Mouse (Mus musculus) left cerebral cortex, adult 8-10 months (tissue): ENCODE measurements around the gene Cblc. TPM values are rescaled to one million over a fixed set of nuclear protein-coding genes. Genes with fewer than 3 reads are reported as not detected.
"Not testable (repeated sequence)": the region's sequence is repeated elsewhere in the genome, so short reads cannot be mapped to it uniquely, and the experiment has no call there.

Source experiments
- DNase-seq, 2 experiments: peaks; one replicate each; pipeline ENCODE4 v3.0.0; 2022; ENCODE audit warnings: low spot score in 2 of 2
- total RNA-seq, 4 experiments: library from RNA; stranded (reverse); gene quantifications; 2 replicates each; pipeline ENCODE4 v1.2.4; 2022

Cblc gene
- total RNA-seq, 4 experiments from 2014 or later = not detected

DNA sequence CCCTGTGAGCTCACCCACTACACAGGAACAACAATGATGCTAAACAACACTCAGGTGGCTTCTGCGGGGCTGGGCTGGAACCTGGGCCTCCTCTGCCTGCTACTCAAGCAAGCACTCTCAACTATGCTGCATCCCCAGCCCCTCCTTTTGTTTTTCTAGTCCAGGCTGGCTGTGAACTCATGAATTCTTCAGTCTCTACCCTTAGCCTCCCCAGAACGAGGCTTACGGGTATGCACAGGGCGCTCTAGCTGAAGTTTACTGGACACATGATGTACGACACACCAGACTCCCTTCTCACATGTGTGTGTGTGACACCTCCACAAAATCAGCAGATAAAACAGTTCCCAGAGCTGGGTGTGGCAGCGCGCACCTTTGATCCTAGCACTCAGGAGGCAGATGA is 22.3 kb upstream of the Cblc start:
- DNase-seq = no peak

- DNase-seq = no peak
These were observed 21.8 kb upstream of the Cblc start for GRCm38 (mm10) chr7:19818440-19818839.

GRCm38 (mm10) chr7:19817382-19818105 is 20.9 kb upstream of the Cblc start:
- peak in 1 of 2 experiments; percentile 22 for DNase-seq

DNA sequence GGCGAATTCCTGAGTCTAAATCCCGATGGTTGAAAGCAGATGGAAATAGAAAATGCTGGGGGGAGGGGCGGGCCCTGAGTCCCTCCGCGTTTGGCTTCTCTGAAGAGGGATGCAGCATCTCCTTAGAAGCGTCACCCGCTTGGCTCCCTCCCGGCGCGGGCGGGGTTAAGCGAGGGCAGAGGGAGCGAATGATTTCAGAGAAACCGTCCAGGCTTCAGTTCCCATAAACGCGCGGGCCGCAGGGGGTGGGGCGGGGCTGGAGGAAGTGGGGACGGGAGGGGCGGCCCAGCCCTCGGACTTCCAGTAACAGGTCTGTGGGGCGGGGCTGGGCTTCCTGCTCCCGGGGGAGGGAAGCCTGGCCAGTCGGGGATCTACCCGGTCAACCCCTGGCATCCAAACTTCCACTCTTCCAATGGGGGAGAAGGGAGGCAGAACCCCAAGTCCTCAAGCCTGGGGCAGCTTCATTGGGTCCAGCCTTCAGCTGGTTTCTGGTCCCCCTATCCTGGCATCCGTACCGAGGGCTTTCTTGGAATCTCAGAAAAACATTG is 19.7 kb upstream of the Cblc start:
- peak in 1 of 2 experiments; percentile 42 for DNase-seq

GRCm38 (mm10) chr7:19815296-19816223 is 19.0 kb upstream of the Cblc start:
- DNase-seq = no peak

DNA sequence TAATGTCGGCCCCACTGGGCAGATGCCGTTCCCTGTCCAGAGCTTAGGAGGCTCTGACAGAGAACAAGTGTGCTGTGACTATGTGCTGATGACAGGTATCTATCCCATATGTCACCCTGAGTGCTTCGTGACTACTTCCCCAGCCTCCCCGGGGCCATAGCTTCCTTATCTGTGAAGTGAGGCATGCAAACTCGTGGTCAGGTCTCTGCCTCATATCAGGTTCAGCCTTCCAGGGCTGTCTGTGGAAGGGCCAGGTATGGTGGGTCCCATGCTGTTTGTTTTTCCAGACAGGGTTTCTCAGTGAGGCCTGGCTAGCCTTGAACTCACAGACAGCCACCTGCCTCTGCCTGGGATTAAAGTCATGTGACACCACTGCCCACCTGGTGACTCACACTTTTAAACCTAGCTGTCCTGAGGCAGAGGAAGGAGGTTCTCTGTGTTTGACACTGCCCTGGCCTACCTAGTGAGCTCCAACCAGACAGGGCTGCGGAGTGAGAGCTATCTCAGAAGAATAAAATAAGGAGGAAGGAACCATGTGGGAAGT is 17.0 kb upstream of the Cblc start:
- no peak for DNase-seq

- DNase-seq = no peak
These were observed 16.6 kb upstream of the Cblc start for GRCm38 (mm10) chr7:19813161-19813560.

- no peak for DNase-seq
These were observed 14.5 kb upstream of the Cblc start for GRCm38 (mm10) chr7:19811114-19811513.

DNA sequence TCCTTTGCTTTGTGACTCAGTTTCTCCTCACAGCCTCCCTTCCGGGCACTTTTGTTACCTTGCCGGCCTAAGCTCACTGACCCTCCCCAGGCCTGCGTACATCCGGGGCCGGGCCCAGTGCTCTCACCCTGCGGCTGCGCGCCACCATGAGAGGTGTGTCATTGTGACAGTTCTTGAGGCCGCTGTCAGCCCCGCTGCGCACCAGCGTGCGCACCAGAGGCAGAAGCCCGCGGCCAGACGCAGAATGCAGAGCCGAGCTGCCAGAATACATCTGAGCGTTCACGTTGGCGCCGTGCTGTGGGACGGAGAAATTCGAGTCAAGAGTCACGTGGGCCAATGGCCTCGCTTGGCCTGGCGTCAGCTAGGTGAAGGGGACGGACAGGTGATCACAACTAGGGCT is 12.8 kb upstream of the Cblc start:
- DNase-seq = peak in 1 of 2 experiments; percentile 22

DNA sequence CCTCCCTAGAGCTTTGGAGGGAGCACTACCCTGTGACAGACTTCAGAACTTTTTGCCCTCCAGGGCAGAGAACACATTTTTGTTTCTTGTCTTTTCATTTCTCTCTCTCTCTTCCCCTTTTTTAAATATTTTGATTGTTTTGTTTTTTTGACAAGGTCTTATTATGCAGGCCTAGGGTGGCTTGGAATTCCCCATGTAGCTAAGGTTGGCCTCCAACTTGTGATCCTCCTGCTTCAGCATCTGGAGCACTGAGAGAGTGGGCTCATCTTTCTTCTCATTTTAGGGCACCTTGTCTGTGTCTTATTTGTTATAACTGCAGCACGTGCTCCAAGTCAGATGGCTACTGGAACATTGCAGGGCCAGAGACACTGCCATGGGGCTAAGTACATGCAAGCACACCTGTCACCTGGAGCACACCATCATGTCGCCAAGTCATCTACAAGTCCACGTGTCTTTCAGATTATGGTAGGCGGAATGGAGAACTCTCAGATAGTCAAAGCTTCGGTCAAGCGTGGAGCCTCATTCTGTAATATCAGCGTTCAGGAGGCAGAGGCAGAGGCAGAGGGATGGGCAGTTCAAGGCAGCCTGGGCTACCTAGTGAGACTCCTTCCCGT is 9.9 kb upstream of the Cblc start:
- no peak for DNase-seq

GRCm38 (mm10) chr7:19802995-19803394 is 6.4 kb upstream of the Cblc start:
- DNase-seq = peak in 1 of 2 experiments; percentile 73

- DNase-seq = no peak
These were observed 4.2 kb upstream of the Cblc start for GRCm38 (mm10) chr7:19800764-19801163.

GRCm38 (mm10) chr7:19796254-19796653 is 355 bp downstream of the Cblc start:
- DNase-seq = no peak

- no peak for DNase-seq
These were observed 1.4 kb downstream of the Cblc start for GRCm38 (mm10) chr7:19795236-19795635.

DNA sequence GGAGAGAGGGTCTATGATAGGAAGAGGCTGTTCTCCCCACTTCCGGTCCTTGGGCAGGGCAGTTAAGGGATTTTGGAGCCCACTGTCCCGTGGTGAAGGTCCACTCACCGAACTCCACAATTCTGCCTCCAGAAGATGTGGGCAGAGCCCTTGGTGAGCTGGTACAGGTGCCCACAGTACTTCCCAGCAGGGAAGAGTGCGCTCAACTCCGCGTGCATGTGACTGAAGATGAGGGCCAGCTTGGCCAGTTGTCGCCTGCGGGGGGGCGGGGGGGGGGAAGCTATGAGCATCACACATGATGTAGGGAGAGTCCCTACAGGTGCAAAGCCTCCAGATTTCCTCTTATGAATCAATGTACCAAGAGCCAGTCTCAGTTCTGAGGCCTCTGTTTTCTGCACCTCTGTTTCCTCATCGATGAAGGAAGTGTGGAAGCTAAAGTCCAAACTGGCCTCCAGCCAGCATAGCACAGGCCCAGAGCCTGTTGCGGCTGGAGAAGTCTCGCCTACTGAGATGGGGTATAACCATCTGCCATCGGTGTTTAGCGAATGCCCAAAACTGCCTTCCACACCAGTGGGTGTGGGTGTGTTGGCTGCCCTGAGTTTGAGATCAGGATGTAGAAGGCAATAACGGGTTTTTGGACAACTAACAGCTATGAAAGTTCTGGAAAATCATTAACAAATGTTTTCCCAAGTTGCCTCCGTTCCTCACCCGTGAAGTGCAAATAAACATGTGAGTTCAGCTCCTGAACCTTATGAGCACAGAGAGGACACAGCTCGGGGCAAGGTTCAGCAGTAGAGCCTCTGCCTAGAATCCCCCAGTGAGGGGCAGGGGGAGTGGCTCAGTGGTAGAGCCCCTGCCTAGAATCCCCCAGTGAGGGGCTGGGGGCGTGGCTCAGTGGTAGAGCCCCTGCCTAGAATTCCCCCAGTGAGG is 3.6 kb downstream of the Cblc start:
- no peak for DNase-seq

GRCm38 (mm10) chr7:19791504-19791903 is 5.1 kb downstream of the Cblc start:
- not testable (repeated sequence) for DNase-seq

- peak; percentile 41 to 92 for DNase-seq
These were observed 6.7 kb downstream of the Cblc start for GRCm38 (mm10) chr7:19789904-19790347.

GRCm38 (mm10) chr7:19785874-19786458 is 10.6 kb downstream of the Cblc start:
- DNase-seq = no peak

DNA sequence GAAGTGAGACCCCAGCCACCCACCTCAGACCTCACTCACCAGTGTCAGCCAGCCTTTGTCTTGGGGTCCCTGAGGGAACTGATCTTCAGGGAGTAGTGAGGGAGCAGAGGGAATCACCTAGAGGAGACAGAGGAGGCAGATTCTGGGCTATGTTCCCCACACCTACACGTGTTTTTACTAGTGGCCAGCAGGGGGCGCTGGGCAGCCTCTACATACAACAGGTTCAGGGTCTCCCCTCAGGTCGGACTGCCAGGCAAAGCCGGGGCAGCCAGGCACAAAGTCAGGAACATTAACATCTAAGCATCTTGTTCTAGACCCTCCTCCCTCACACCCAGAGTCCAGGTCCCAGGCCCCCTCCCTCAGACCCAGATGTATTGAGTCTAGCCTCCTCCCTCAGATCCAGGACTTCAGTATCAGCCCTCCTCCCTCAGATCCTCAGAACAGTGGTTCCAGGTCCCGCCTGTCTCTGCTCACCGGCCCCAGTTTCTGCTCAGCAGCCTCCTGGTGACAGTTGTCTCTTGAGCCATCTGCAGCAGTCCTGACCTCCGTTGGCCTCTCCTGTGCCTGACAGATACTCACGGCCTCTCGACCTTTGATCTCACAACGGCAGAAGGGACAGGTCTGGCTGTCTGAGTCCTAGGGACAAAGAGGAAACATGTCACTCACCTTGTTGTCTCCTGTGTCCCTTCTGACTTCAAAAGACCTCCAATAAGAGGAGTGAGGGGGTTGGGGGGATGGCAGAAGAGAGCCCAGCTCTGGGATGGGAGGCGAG is 11.7 kb downstream of the Cblc start:
- DNase-seq = no peak
